Mouse (Mus musculus): ENCODE measurements around the gene Hk2. TPM values are rescaled to one million over a fixed set of nuclear protein-coding genes. Genes with fewer than 3 reads are reported as not detected.

Gene Hk2
- total RNA-seq (2012; rRNA removed) = 155 and 204 TPM in 2 replicates

DNA sequence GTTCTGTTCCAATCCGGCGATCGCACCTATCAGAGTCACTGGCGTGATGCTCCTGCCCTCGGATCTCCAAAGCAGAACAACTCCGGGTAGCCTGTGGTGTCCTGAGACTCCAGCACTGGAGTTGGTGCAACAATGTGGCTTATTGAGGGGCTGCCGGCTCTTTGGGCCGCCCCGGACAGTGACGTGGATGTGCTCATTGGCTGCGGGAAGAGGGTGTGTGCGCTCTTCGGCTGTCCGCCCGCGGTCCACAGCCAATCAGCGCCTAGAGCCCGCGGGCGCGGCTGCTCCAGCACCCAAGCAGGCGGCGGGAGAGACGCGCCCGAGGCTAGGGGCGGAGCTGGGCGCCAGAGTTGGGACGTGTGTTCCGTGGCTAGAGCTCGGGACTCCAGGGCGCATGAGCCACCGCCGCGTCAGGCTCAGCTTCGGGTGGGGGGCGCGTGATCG, at the start of gene Hk2:
Gene Hk2 (minus strand): TSS at position 134 of the 444 bp plus-strand sequence.
- TF ChIP-seq ZC3H11A (IDR thresholded peaks at IDR 0.05; ENCODE audit: borderline replicate concordance, low read depth, low read length) (no peak), CHD2 (IDR thresholded peaks at IDR 0.05; ENCODE audit: low read depth, low read length) (peak; percentile 58; the same call in 1 of the 2 replicates)
- peak; percentile 95 for DNase-seq (ENCODE audit: low read depth, low spot score)
- in situ Hi-C loops (cut with MboI; ENCODE audit: low sequenced_read_pairs in 2 of 2, unreplicated experiment in 2 of 2) = no loop called here
- Histone ChIP-seq H3K4me1 (ENCODE audit: control insufficient read depth in 2 of 2, insufficient read depth in 2 of 2, low read length in 2 of 2, poor library complexity in 1 of 2) (0 out of 4 replicates have a peak, but pooled peaks cover 5 to 6% of the 10 kb centered on the region in 2 experiments), H3K27ac (ENCODE audit: insufficient read depth, low read depth, low read length, poor library complexity, severe bottlenecking) (peak within 1 kb of the TSS; percentile 94), H3K4me3 (ENCODE audit: insufficient read depth in 1 of 2, low read depth in 1 of 2, low read length in 2 of 2, poor library complexity in 1 of 2, severe bottlenecking in 1 of 2) (peak within 1 kb of the TSS; percentile 73 to 85), H3K36me3 (ENCODE audit: control insufficient read depth, insufficient read depth, low read length, poor library complexity, severe bottlenecking) (no peaks in the 10 kb centered on the region), H3K9me3 (ENCODE audit: control insufficient read depth, insufficient read depth, low read depth, low read length) (no peaks in the 10 kb centered on the region), H3K9ac (ENCODE audit: insufficient read depth, low read depth, low read length, poor library complexity, severe bottlenecking) (peak within 1 kb of the TSS; percentile 74)

DNA sequence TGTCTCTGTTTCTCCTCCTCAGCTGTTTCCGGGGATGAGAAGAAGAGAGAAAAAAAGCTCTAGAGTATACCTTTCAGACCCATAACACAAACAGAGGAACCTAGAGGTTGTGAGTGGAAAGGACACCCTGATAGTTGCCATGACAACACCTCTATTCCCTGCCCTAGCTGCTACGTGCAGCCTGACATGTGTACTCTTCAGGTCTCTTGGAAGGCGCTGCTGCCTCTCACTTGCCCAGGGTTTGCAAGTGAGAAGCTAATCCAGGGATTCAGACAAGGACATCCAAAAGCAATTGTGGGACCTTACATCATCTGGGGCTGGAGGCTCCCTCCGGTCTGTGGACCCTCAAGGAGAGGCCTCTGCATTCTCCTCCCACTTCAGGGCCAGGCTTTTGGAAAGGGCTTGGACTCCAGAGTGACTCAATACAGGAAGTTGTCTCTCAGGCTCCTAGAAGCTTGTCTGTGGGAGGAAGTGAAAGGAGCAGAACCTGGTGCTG, 47.6 kb upstream of the Hk2 start:
- Histone ChIP-seq H3K36me3 (ENCODE audit: control insufficient read depth, insufficient read depth, low read length, poor library complexity, severe bottlenecking) (no peaks in the 10 kb centered on the region), H3K9ac (ENCODE audit: insufficient read depth, low read depth, low read length, poor library complexity, severe bottlenecking) (no peak overlapping the region), H3K9me3 (ENCODE audit: control insufficient read depth, insufficient read depth, low read depth, low read length) (no peaks in the 10 kb centered on the region), H3K4me3 (ENCODE audit: insufficient read depth in 1 of 2, low read depth in 1 of 2, low read length in 2 of 2, poor library complexity in 1 of 2, severe bottlenecking in 1 of 2) (no peak overlapping the region), H3K4me1 (ENCODE audit: control insufficient read depth in 2 of 2, insufficient read depth in 2 of 2, low read length in 2 of 2, poor library complexity in 1 of 2) (0 out of 4 replicates have a peak, but pooled peaks cover 0 to 2% of the 10 kb centered on the region in 2 experiments), H3K27ac (ENCODE audit: insufficient read depth, low read depth, low read length, poor library complexity, severe bottlenecking) (no peak overlapping the region)
- in situ Hi-C loops (cut with MboI; ENCODE audit: low sequenced_read_pairs in 2 of 2, unreplicated experiment in 2 of 2) = no loop called here
- peak; percentile 29 for DNase-seq (ENCODE audit: low read depth, low spot score)
- TF ChIP-seq ZC3H11A (IDR thresholded peaks at IDR 0.05; ENCODE audit: borderline replicate concordance, low read depth, low read length) (no peak), HCFC1 (IDR thresholded peaks at IDR 0.05; ENCODE audit: borderline replicate concordance, insufficient read depth, low read length) (no peak), MAFK (IDR thresholded peaks at IDR 0.05; ENCODE audit: insufficient read depth, low read depth, low read length) (no peak), ZNF384 (IDR thresholded peaks at IDR 0.05; ENCODE audit: low read depth, low read length) (no peak), CHD2 (IDR thresholded peaks at IDR 0.05; ENCODE audit: low read depth, low read length) (no peak)

DNA sequence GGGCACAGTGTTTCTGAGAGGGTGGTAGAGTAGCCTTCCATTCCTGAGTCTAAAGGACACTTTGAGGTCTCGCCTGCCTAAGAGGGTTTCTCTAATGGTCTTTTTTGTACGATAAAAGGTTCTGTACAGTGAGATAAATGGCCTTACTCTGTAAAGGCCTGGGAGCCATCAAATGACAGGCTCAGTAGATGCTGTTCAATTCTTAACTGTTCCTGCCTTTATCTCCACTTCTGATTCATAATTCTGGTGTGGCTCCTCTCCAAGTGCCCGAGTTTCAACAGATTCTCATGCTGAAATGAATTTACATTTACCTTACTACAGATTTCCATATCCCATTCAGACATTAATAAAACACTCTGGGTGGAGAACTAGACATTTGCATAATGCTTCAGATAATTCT, 46.5 kb upstream of the Hk2 start:
- in situ Hi-C loops (cut with MboI; ENCODE audit: low sequenced_read_pairs in 2 of 2, unreplicated experiment in 2 of 2) = no loop called here
- Histone ChIP-seq H3K4me3 (ENCODE audit: insufficient read depth in 1 of 2, low read depth in 1 of 2, low read length in 2 of 2, poor library complexity in 1 of 2, severe bottlenecking in 1 of 2) (no peak overlapping the region), H3K4me1 (ENCODE audit: control insufficient read depth in 2 of 2, insufficient read depth in 2 of 2, low read length in 2 of 2, poor library complexity in 1 of 2) (0 out of 4 replicates have a peak, but pooled peaks cover 0 to 2% of the 10 kb centered on the region in 2 experiments), H3K9ac (ENCODE audit: insufficient read depth, low read depth, low read length, poor library complexity, severe bottlenecking) (no peak overlapping the region), H3K36me3 (ENCODE audit: control insufficient read depth, insufficient read depth, low read length, poor library complexity, severe bottlenecking) (no peaks in the 10 kb centered on the region), H3K27ac (ENCODE audit: insufficient read depth, low read depth, low read length, poor library complexity, severe bottlenecking) (no peak overlapping the region), H3K9me3 (ENCODE audit: control insufficient read depth, insufficient read depth, low read depth, low read length) (no peaks in the 10 kb centered on the region)
- no peak for DNase-seq (ENCODE audit: low read depth, low spot score)
- no peak for TF ChIP-seq CHD2 (IDR thresholded peaks at IDR 0.05; ENCODE audit: low read depth, low read length)
- no peak for TF ChIP-seq MAFK (IDR thresholded peaks at IDR 0.05; ENCODE audit: insufficient read depth, low read depth, low read length)
- no peak for TF ChIP-seq ZNF384 (IDR thresholded peaks at IDR 0.05; ENCODE audit: low read depth, low read length)
- TF ChIP-seq HCFC1 (IDR thresholded peaks at IDR 0.05; ENCODE audit: borderline replicate concordance, insufficient read depth, low read length) = no peak
- TF ChIP-seq ZC3H11A (IDR thresholded peaks at IDR 0.05; ENCODE audit: borderline replicate concordance, low read depth, low read length) = no peak

DNA sequence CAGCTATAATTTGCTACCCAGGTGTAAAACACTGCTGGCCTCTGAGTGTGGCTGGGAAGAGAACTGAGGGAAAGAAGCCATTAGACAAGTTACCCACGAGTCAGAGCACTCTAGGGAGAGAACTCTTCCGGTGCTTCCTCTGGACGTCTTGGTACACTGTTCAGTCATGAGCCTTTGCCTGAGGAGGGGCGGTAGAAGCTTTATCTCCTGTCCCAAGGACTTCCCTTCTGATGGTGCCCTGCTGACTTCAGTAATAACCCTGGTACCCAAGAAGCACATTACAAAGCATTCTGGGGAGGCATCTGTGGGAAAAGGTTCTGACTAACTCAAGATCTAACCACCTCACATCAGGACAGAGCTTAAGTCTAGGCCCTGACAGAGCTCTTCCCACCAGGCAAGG, 40.6 kb upstream of the Hk2 start:
- Histone ChIP-seq H3K27ac (ENCODE audit: insufficient read depth, low read depth, low read length, poor library complexity, severe bottlenecking) (no peak overlapping the region), H3K4me1 (ENCODE audit: control insufficient read depth in 2 of 2, insufficient read depth in 2 of 2, low read length in 2 of 2, poor library complexity in 1 of 2) (no peaks in the 10 kb centered on the region), H3K4me3 (ENCODE audit: insufficient read depth in 1 of 2, low read depth in 1 of 2, low read length in 2 of 2, poor library complexity in 1 of 2, severe bottlenecking in 1 of 2) (no peak overlapping the region), H3K9me3 (ENCODE audit: control insufficient read depth, insufficient read depth, low read depth, low read length) (no peaks in the 10 kb centered on the region), H3K36me3 (ENCODE audit: control insufficient read depth, insufficient read depth, low read length, poor library complexity, severe bottlenecking) (no peaks in the 10 kb centered on the region), H3K9ac (ENCODE audit: insufficient read depth, low read depth, low read length, poor library complexity, severe bottlenecking) (no peak overlapping the region)
- TF ChIP-seq CHD2 (IDR thresholded peaks at IDR 0.05; ENCODE audit: low read depth, low read length) = no peak
- no peak for TF ChIP-seq ZNF384 (IDR thresholded peaks at IDR 0.05; ENCODE audit: low read depth, low read length)
- TF ChIP-seq ZC3H11A (IDR thresholded peaks at IDR 0.05; ENCODE audit: borderline replicate concordance, low read depth, low read length) = no peak
- DNase-seq (ENCODE audit: low read depth, low spot score) = no peak
- in situ Hi-C loops (cut with MboI; ENCODE audit: low sequenced_read_pairs in 2 of 2, unreplicated experiment in 2 of 2) = no loop called here

Measured in ES-E14 (cell line).